ENCODE assay signal across 10 mouse cellular contexts in genomic region chr7:45744387-45744786, GRCm38 (mm10). TPM values are rescaled to one million over a fixed set of nuclear protein-coding genes. Genes with fewer than 3 reads are reported as not detected.
DNase-seq lines count a peak whose midpoint lies in the region; ATAC-seq and TF ChIP-seq lines count a peak whose summit lies in the region.
"Had no signal": no experiment of that assay in that cellular context is flagged by ENCODE, and none has a peak within 500 bp of the region (broad histone marks: within the 10 kb centered on the region; RNA-seq: fewer than 3 reads in every experiment).

No protein-coding gene starts in this region.

- no peak for TF ChIP-seq RAD21 in CH12.LX (IDR thresholded peaks at IDR 0.05; ENCODE audit: low read depth, low read length)

- no peak overlapping the region for H3K27ac ChIP-seq in heart, embryonic 11.5 days (ENCODE audit: low read depth, low read length)
- no peak overlapping the region for H3K27ac ChIP-seq in CH12.LX (ENCODE audit: insufficient read depth, low read depth)

- WGBS in heart, embryonic 11.5 days (ENCODE audit: insufficient replicate concordance), result 29% methylated on average over 2 of the region's 2 CpGs

- no peak for ATAC-seq in heart, embryonic 11.5 days (replicated peaks; ENCODE audit: insufficient number of reproducible peaks, low FRiP score, low TSS enrichment)
- peak; percentile 48 for ATAC-seq in granulocyte monocyte progenitor cell, adult 5-6 weeks (replicated peaks; ENCODE audit: poor library complexity, severe bottlenecking)

- no peak for TF ChIP-seq POLR2A in CH12.LX (IDR thresholded peaks at IDR 0.05; ENCODE audit: low read depth, low read length)

- DNase-seq in heart, adult 11 months, result peak; percentile 94
- peak; percentile 77 for DNase-seq in CH12.LX (ENCODE audit: extremely low read depth)
- peak; percentile 71 to 83 for DNase-seq in cerebellum, adult 18-20 months
- DNase-seq in layer of hippocampus, postnatal 14 days (ENCODE audit: low spot score in 2 of 2), result peak; percentile 51 to 68
- peak; percentile 33 to 71 for DNase-seq in monocyte, adult 2 months (ENCODE audit: low read depth in 1 of 2, low spot score in 2 of 2)
- peak; percentile 76 to 92 for DNase-seq in urinary bladder, postnatal 4 days (ENCODE audit: low spot score in 2 of 2)

- no peak for TF ChIP-seq CTCF in CH12.LX (conservative IDR thresholded peaks at IDR 0.05 in 1 of 2, IDR thresholded peaks at IDR 0.05 in 1 of 2; ENCODE audit: low read depth in 2 of 2, low read length in 2 of 2)

- H3K4me2 ChIP-seq in heart, embryonic 11.5 days, result no peak overlapping the region
- H3K4me2 ChIP-seq in CH12.LX (ENCODE audit: insufficient read depth, low read depth, poor library complexity, severe bottlenecking), result no peak overlapping the region

- in situ Hi-C loops in CH12.LX (cut with MboI; ENCODE audit: low pct_ligation_motif_present, low pct_unique_long_range_greater_than_20kb, low sequenced_read_pairs), result loop anchor here (5.0 kb wide), 1 partner anchor 58 kb away; no protein-coding TSS in a partner anchor

- dilution Hi-C loops in CH12.LX (cut with MboI; ENCODE audit: extremely low pct_ligation_motif_present, extremely low pct_unique_long_range_greater_than_20kb, low sequenced_read_pairs), result no loop called here

- H3K79me2 ChIP-seq in CH12.LX (replicated peaks; ENCODE audit: control insufficient read depth, extremely low read depth, insufficient read depth, poor library complexity, severe bottlenecking), result no peaks in the 10 kb centered on the region

- no peak overlapping the region for H3K4me3 ChIP-seq in heart, embryonic 11.5 days (ENCODE audit: low read depth, low read length)
- no peak overlapping the region for H3K4me3 ChIP-seq in CH12.LX (replicated peaks in 1 of 3; ENCODE audit: low read depth in 2 of 3, low read length in 2 of 3, poor library complexity in 1 of 3)

- no peaks in the 10 kb centered on the region; the same call in 1 of the 2 replicates for H3K4me1 ChIP-seq in heart, embryonic 11.5 days (ENCODE audit: control insufficient read depth, insufficient read depth, low read length)
- H3K4me1 ChIP-seq in CH12.LX (ENCODE audit: control insufficient read depth in 1 of 2, insufficient read depth in 2 of 2), result peaks cover 12% of the 10 kb centered on the region in 2 experiments

- no peak overlapping the region for H3K9ac ChIP-seq in heart, embryonic 11.5 days (ENCODE audit: low read depth, low read length)
- H3K9ac ChIP-seq in CH12.LX (ENCODE audit: insufficient read depth, low read depth), result no peak overlapping the region

- TF ChIP-seq EP300 in CH12.LX (IDR thresholded peaks at IDR 0.05; ENCODE audit: low read length), result no peak

- no peaks in the 10 kb centered on the region for H3K9me3 ChIP-seq in heart, embryonic 11.5 days (replicated peaks; ENCODE audit: control insufficient read depth, low read length)
- peaks cover 6% of the 10 kb centered on the region for H3K9me3 ChIP-seq in CH12.LX (replicated peaks; ENCODE audit: low read length)

- H3K27me3 ChIP-seq in heart, embryonic 11.5 days (ENCODE audit: control insufficient read depth, insufficient read depth, low read length), result no peaks in the 10 kb centered on the region
- peaks cover 19% of the 10 kb centered on the region for H3K27me3 ChIP-seq in CH12.LX (replicated peaks)

- no peaks in the 10 kb centered on the region for H3K36me3 ChIP-seq in heart, embryonic 11.5 days (ENCODE audit: control insufficient read depth, insufficient read depth, low read length)
- no peaks in the 10 kb centered on the region for H3K36me3 ChIP-seq in CH12.LX (replicated peaks in 1 of 2; ENCODE audit: control insufficient read depth in 1 of 2, insufficient read depth in 1 of 2, low read length in 1 of 2)

TF ChIP-seq in CH12.LX, 34 proteins besides CTCF, POLR2A, EP300 and RAD21:
- TF ChIP-seq JUND (conservative IDR thresholded peaks at IDR 0.05; ENCODE audit: low read depth, low read length) (no peak), CHD2 (IDR thresholded peaks at IDR 0.05; ENCODE audit: low read length) (peak; percentile 96), MXI1 (IDR thresholded peaks at IDR 0.05; ENCODE audit: low read depth, low read length) (no peak)

RNA-seq across cellular contexts. Expression of gene Spaca4, which starts 18.8 kb away (rescaled TPM):
- polyA plus RNA-seq in heart, embryonic 11.5 days (2014; fragmentation: Nextera tagmentation; extraction: Ambion mirVana), result not detected in 2 replicates
- 0.21 TPM in 1 of 2 replicates, not detected in the other for total RNA-seq in CH12.LX (2012; rRNA removed)
- not detected in 2 replicates for total RNA-seq in CH12.LX (2014; rRNA removed)
- 0.35 TPM in 1 of 2 replicates, not detected in the other for polyA plus RNA-seq in CH12.LX (2012; ENCODE audit: insufficient read length, low read depth)
- not detected in 2 replicates for total RNA-seq in granulocyte monocyte progenitor cell, adult 5-6 weeks (2014; fragmentation: Nextera tagmentation)
- total RNA-seq in granulocyte monocyte progenitor cell, adult 5-6 weeks (2017), result not detected in 2 replicates
- total RNA-seq in layer of hippocampus, postnatal 14 days (2021), result not detected
- total RNA-seq: left cerebral cortex, postnatal 10 days had no signal
- polyA plus RNA-seq: stomach, embryonic 14.5 days had no signal

RNA-seq across cellular contexts. Expression of gene Fam83e, which starts 23.4 kb away (rescaled TPM):
- polyA plus RNA-seq in heart, embryonic 11.5 days (2014; fragmentation: Nextera tagmentation; extraction: Ambion mirVana), result 0.58 and 0.67 TPM in 2 replicates
- total RNA-seq in CH12.LX (2012; rRNA removed) (1.3 and 1.4 TPM in 2 replicates), CH12.LX (2014; rRNA removed) (0.13 and 0.39 TPM in 2 replicates)
- 0.40 and 0.74 TPM in 2 replicates for polyA plus RNA-seq in CH12.LX (2012; ENCODE audit: insufficient read length, low read depth)
- total RNA-seq in granulocyte monocyte progenitor cell, adult 5-6 weeks (2014; fragmentation: Nextera tagmentation), result 0.34 and 0.90 TPM in 2 replicates
- total RNA-seq in granulocyte monocyte progenitor cell, adult 5-6 weeks (2017), result 0.39 and 0.77 TPM in 2 replicates
- under 1 TPM; 0.48 to 0.60 TPM for total RNA-seq in layer of hippocampus, postnatal 14 days (2021)

RNA-seq across cellular contexts. Expression of gene Sphk2, which starts 26.6 kb away (rescaled TPM):
- polyA plus RNA-seq in heart, embryonic 11.5 days (2014; fragmentation: Nextera tagmentation; extraction: Ambion mirVana), result 13.2 and 17.3 TPM in 2 replicates
- total RNA-seq in CH12.LX (2012; rRNA removed), result 16.6 and 19.2 TPM in 2 replicates
- 7.3 and 9.4 TPM in 2 replicates for total RNA-seq in CH12.LX (2014; rRNA removed)
- 21.8 and 22.4 TPM in 2 replicates for polyA plus RNA-seq in CH12.LX (2012; ENCODE audit: insufficient read length, low read depth)
- total RNA-seq in granulocyte monocyte progenitor cell, adult 5-6 weeks (2014; fragmentation: Nextera tagmentation), result 14.9 and 26.4 TPM in 2 replicates
- 10.0 and 10.6 TPM in 2 replicates for total RNA-seq in granulocyte monocyte progenitor cell, adult 5-6 weeks (2017)
- total RNA-seq in layer of hippocampus, postnatal 14 days (2021), result 10 to 100 TPM; 30.5 to 31.4 TPM

RNA-seq across cellular contexts. Expression of gene Rpl18, which starts 29.1 kb away (rescaled TPM):
- 764 and 836 TPM in 2 replicates for polyA plus RNA-seq in heart, embryonic 11.5 days (2014; fragmentation: Nextera tagmentation; extraction: Ambion mirVana)
- total RNA-seq in CH12.LX (2012; rRNA removed), result 3,614 and 3,766 TPM in 2 replicates
- 3,153 and 3,204 TPM in 2 replicates for total RNA-seq in CH12.LX (2014; rRNA removed)
- 2,393 and 2,438 TPM in 2 replicates for polyA plus RNA-seq in CH12.LX (2012; ENCODE audit: insufficient read length, low read depth)
- total RNA-seq in granulocyte monocyte progenitor cell, adult 5-6 weeks (2014; fragmentation: Nextera tagmentation), result 2,165 and 2,847 TPM in 2 replicates
- total RNA-seq in granulocyte monocyte progenitor cell, adult 5-6 weeks (2017), result 1,831 and 2,021 TPM in 2 replicates
- 100 to 1,000 TPM; 423 to 452 TPM for total RNA-seq in layer of hippocampus, postnatal 14 days (2021)

RNA-seq across cellular contexts. Expression of gene Lmtk3, which starts 39.2 kb away (rescaled TPM):
- polyA plus RNA-seq in heart, embryonic 11.5 days (2014; fragmentation: Nextera tagmentation; extraction: Ambion mirVana), result 0.41 and 1.1 TPM in 2 replicates
- total RNA-seq in CH12.LX (2012; rRNA removed) (0.30 and 0.46 TPM in 2 replicates), CH12.LX (2014; rRNA removed) (0.19 TPM in 1 of 2 replicates, not detected in the other)
- 0.18 and 0.34 TPM in 2 replicates for polyA plus RNA-seq in CH12.LX (2012; ENCODE audit: insufficient read length, low read depth)
- total RNA-seq in granulocyte monocyte progenitor cell, adult 5-6 weeks (2014; fragmentation: Nextera tagmentation), result not detected in 2 replicates
- not detected in 2 replicates for total RNA-seq in granulocyte monocyte progenitor cell, adult 5-6 weeks (2017)
- 100 to 1,000 TPM; 290 to 306 TPM for total RNA-seq in layer of hippocampus, postnatal 14 days (2021)
